Comparison of ENCODE assay signal across 9 mouse cellular contexts in the genomic region with DNA sequence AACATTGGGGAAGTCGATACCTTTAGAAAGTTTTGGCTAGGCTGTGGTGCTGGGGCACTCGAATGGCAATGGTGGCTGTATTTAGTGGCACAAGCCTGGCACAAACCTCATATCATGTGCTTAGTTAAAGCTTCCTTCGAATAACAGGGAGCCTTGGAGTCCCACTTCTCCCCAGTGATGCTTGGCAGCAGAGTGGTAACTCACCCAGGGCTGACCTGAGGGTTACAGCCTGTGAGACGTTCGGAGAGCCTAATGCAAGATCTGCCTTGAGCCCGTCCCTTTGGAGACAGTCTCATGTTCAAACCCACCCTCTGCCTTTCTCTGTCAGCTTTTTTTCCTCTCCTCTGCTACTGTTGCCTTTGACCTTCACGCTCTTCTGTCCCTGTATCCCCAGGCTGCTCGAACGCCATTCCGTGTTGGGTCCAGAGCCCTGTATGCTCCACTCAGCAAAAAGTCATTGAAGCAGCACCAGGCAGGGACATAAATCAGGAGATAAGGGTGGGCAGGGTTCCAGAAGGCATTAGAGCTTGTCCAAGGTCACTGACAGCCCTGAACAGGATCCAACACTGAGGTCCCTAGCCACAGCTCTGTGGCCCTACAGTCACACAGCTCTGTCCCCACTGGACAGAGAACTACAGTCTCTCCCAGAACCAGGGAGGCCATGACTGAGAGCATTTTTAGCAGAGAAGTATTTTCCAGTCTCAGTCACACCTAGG. TPM values are rescaled to one million over a fixed set of nuclear protein-coding genes. Genes with fewer than 3 reads are reported as not detected.
A peak's percentile ranks its signal among the peaks of the same experiment; 100 is the strongest.
DNase-seq lines count a peak whose midpoint lies in the region; ATAC-seq and TF ChIP-seq lines count a peak whose summit lies in the region.
"Had no signal": no experiment of that assay in that cellular context is flagged by ENCODE, and none has a peak within 500 bp of the region (broad histone marks: within the 10 kb centered on the region; RNA-seq: fewer than 3 reads in every experiment).

No protein-coding gene starts in this region.

- DNase-seq in lung, embryonic 14.5 days: peak; percentile 75
- DNase-seq in lung, postnatal 25 days (ENCODE audit: low spot score): no peak
- DNase-seq in kidney, postnatal 25 days: peak; percentile 95 to 96
- no peak for DNase-seq in right cerebral cortex, postnatal 36 days (ENCODE audit: low spot score in 2 of 2)
- DNase-seq in thymus, adult 18-20 months: no peak
- no peak for DNase-seq in urinary bladder, postnatal 4 days (ENCODE audit: low spot score in 2 of 2)

- no peak overlapping the region for H3K4me3 ChIP-seq in lung, embryonic 14.5 days (ENCODE audit: low read depth, low read length)
- H3K4me3 ChIP-seq in erythroblast, embryonic 14.5 days (replicated peaks): peak overlapping the region; percentile 64
- no peak overlapping the region for H3K4me3 ChIP-seq in stomach, embryonic 15.5 days (replicated peaks)
- H3K4me3 ChIP-seq: hindbrain, embryonic 10.5 days had no signal

- H3K27ac ChIP-seq in lung, embryonic 14.5 days (ENCODE audit: low read depth): no peak overlapping the region
- no peak overlapping the region for H3K27ac ChIP-seq in stomach, embryonic 15.5 days
- H3K27ac ChIP-seq: hindbrain, embryonic 10.5 days had no signal

- H3K4me1 ChIP-seq in lung, embryonic 14.5 days (ENCODE audit: insufficient read depth): peaks cover 3% of the 10 kb centered on the region; the same call in 1 of the 2 replicates
- peaks cover 77% of the 10 kb centered on the region for H3K4me1 ChIP-seq in erythroblast, embryonic 14.5 days (ENCODE audit: control insufficient read depth)
- H3K4me1 ChIP-seq in stomach, embryonic 15.5 days: peaks cover 6% of the 10 kb centered on the region; the same call in 1 of the 2 replicates

- H3K9me3 ChIP-seq in lung, embryonic 14.5 days (ENCODE audit: low read depth, low read length): no peaks in the 10 kb centered on the region
- H3K9me3 ChIP-seq in erythroblast, embryonic 14.5 days (ENCODE audit: control insufficient read depth, low read length): no peaks in the 10 kb centered on the region
- no peaks in the 10 kb centered on the region for H3K9me3 ChIP-seq in stomach, embryonic 15.5 days
- H3K9me3 ChIP-seq: hindbrain, embryonic 10.5 days had no signal

- no peaks in the 10 kb centered on the region for H3K36me3 ChIP-seq in lung, embryonic 14.5 days (ENCODE audit: insufficient read depth)
- H3K36me3 ChIP-seq in erythroblast, embryonic 14.5 days (ENCODE audit: control insufficient read depth): peaks cover 2% of the 10 kb centered on the region; the same call in 1 of the 2 replicates
- no peaks in the 10 kb centered on the region for H3K36me3 ChIP-seq in stomach, embryonic 15.5 days
- H3K36me3 ChIP-seq: hindbrain, embryonic 10.5 days had no signal

- H3K9ac ChIP-seq in lung, embryonic 14.5 days: no peak overlapping the region
- no peak overlapping the region for H3K9ac ChIP-seq in stomach, embryonic 15.5 days

- WGBS in lung, embryonic 14.5 days: 69% methylated on average over 10 of the region's 10 CpGs
- 76% methylated on average over 10 of the region's 10 CpGs for WGBS in stomach, embryonic 15.5 days

- H3K4me2 ChIP-seq in lung, embryonic 14.5 days: no peak overlapping the region
- no peak overlapping the region for H3K4me2 ChIP-seq in stomach, embryonic 15.5 days

- ATAC-seq in lung, embryonic 14.5 days (ENCODE audit: insufficient read depth): peak; percentile 73; the same call in 1 of the 2 replicates
- ATAC-seq in stomach, embryonic 15.5 days (ENCODE audit: insufficient read depth, low FRiP score, low read depth): peak; percentile 54; the same call in 1 of the 2 replicates

- no peaks in the 10 kb centered on the region for H3K27me3 ChIP-seq in lung, embryonic 14.5 days (ENCODE audit: insufficient read depth, low read length)
- peaks cover 6% of the 10 kb centered on the region for H3K27me3 ChIP-seq in erythroblast, embryonic 14.5 days (ENCODE audit: control insufficient read depth)
- no peaks in the 10 kb centered on the region for H3K27me3 ChIP-seq in stomach, embryonic 15.5 days (replicated peaks)

- no peak for TF ChIP-seq CTCF in lung, embryonic 14.5 days (IDR thresholded peaks at IDR 0.05; ENCODE audit: low read depth)

RNA-seq across cellular contexts. Expression of a gene that starts 9.0 kb away (rescaled TPM):
- polyA plus RNA-seq in lung, embryonic 14.5 days (2014; fragmentation: Nextera tagmentation; extraction: Ambion mirVana): 1.6 and 1.8 TPM in 2 replicates
- polyA plus RNA-seq in erythroblast, embryonic 14.5 days (2012): 0.08 and 0.10 TPM in 2 replicates
- 4.2 and 5.5 TPM in 2 replicates for polyA plus RNA-seq in stomach, embryonic 15.5 days (2015; fragmentation: Nextera tagmentation; extraction: Ambion mirVana)

RNA-seq across cellular contexts. Expression of a gene that starts 57.3 kb away (rescaled TPM):
- polyA plus RNA-seq in lung, embryonic 14.5 days (2014; fragmentation: Nextera tagmentation; extraction: Ambion mirVana): 29.4 and 33.3 TPM in 2 replicates
- polyA plus RNA-seq in erythroblast, embryonic 14.5 days (2012): 1.2 TPM in 2 replicates
- 28.2 and 28.3 TPM in 2 replicates for polyA plus RNA-seq in stomach, embryonic 15.5 days (2015; fragmentation: Nextera tagmentation; extraction: Ambion mirVana)

RNA-seq across cellular contexts. Expression of a gene that starts 57.4 kb away (rescaled TPM):
- polyA plus RNA-seq in lung, embryonic 14.5 days (2014; fragmentation: Nextera tagmentation; extraction: Ambion mirVana): 13.1 and 14.5 TPM in 2 replicates
- 0.04 and 0.05 TPM in 2 replicates for polyA plus RNA-seq in erythroblast, embryonic 14.5 days (2012)
- 18.3 and 21.2 TPM in 2 replicates for polyA plus RNA-seq in stomach, embryonic 15.5 days (2015; fragmentation: Nextera tagmentation; extraction: Ambion mirVana)

Comparison
In these comparisons a context has a peak if more than half of its experiments do, and no peak if none do; other contexts are left out.
1. DNase-seq: peak in lung, embryonic 14.5 days (single experiment) and kidney, postnatal 25 days (2 of 2); none in lung, postnatal 25 days (single experiment), right cerebral cortex, postnatal 36 days (0 of 2), thymus, adult 18-20 months (0 of 2) and urinary bladder, postnatal 4 days (0 of 2).
2. RNA of a gene that starts 57.3 kb away (polyA plus RNA-seq): 29.4 to 33.3 TPM in lung, embryonic 14.5 days and 28.2 to 28.3 TPM in stomach, embryonic 15.5 days; 1.2 TPM in erythroblast, embryonic 14.5 days; every median in the first group is over 10 times any median in the second.
3. RNA of a gene that starts 57.4 kb away (polyA plus RNA-seq): 18.3 to 21.2 TPM in stomach, embryonic 15.5 days and 13.1 to 14.5 TPM in lung, embryonic 14.5 days; 0.04 to 0.05 TPM in erythroblast, embryonic 14.5 days; every median in the first group is over 10 times any median in the second.